Mouse (Mus musculus): Measurements from ENCODE around the gene Ephb1. TPM values are rescaled to one million over a fixed set of nuclear protein-coding genes. Genes with fewer than 3 reads are reported as not detected.

Ephb1 gene
- total and polyA plus RNA-seq, 3 experiments, result not detected

DNA sequence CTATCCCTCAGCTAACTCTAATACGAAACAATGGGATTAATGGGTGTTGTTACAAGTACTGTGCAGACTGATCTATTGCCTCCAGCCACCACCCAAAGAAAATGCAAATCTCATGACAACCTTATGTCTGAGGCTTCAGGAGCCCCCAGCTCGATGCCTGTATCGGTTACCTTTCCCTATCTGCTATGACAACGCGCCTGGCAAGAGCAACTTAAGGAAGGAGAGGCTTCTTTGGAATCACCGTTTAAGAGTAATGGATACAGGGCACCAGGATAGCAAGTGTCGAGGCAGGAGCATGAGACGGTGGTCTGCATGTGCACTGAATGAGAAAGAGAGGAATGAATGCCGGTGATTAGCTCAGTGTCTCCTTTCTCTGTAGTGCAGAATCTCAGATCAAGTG, 32.3 kb upstream of the Ephb1 start:
- H3K4me3 ChIP-seq (replicated peaks in 1 of 3; ENCODE audit: low read depth in 2 of 3, low read length in 2 of 3, poor library complexity in 1 of 3), result no peak overlapping the region
- H3K9ac ChIP-seq (ENCODE audit: insufficient read depth, low read depth), result no peak overlapping the region
- no peak for TF ChIP-seq BHLHE40 (IDR thresholded peaks at IDR 0.05; ENCODE audit: low read depth, low read length)
- TF ChIP-seq USF2 (conservative IDR thresholded peaks at IDR 0.05; ENCODE audit: low read depth, low read length), result no peak
- TF ChIP-seq ZKSCAN1 (IDR thresholded peaks at IDR 0.05; ENCODE audit: borderline replicate concordance, low read depth, low read length), result no peak
- no peak for TF ChIP-seq USF1 (IDR thresholded peaks at IDR 0.05; ENCODE audit: low read depth, low read length)
- TF ChIP-seq HCFC1 (IDR thresholded peaks at IDR 0.05; ENCODE audit: low read depth, low read length), result no peak
- no peak for TF ChIP-seq JUN (IDR thresholded peaks at IDR 0.05; ENCODE audit: insufficient read depth, low read depth, low read length)
- no peak for TF ChIP-seq ETS1 (conservative IDR thresholded peaks at IDR 0.05; ENCODE audit: low read depth, low read length)
- TF ChIP-seq E2F4 (IDR thresholded peaks at IDR 0.05; ENCODE audit: insufficient replicate concordance, low read depth, low read length), result no peak
- TF ChIP-seq GABPA (IDR thresholded peaks at IDR 0.05; ENCODE audit: insufficient replicate concordance, low read depth, low read length), result no peak
- TF ChIP-seq NELFE (IDR thresholded peaks at IDR 0.05; ENCODE audit: low read depth, low read length), result no peak
- TF ChIP-seq CHD2 (IDR thresholded peaks at IDR 0.05; ENCODE audit: low read length), result no peak
- no peak for TF ChIP-seq NRF1 (IDR thresholded peaks at IDR 0.05; ENCODE audit: low read depth, low read length)
- DNase-seq (ENCODE audit: extremely low read depth), result no peak
- in situ Hi-C loops (cut with MboI; ENCODE audit: low pct_ligation_motif_present, low pct_unique_long_range_greater_than_20kb, low sequenced_read_pairs) (no loop called here), dilution Hi-C loops (cut with MboI; ENCODE audit: extremely low pct_ligation_motif_present, extremely low pct_unique_long_range_greater_than_20kb, low sequenced_read_pairs) (no loop called here)
- no peaks in the 10 kb centered on the region for H3K27me3 ChIP-seq (replicated peaks)
- H3K4me2 ChIP-seq (ENCODE audit: insufficient read depth, low read depth, poor library complexity, severe bottlenecking), result no peak overlapping the region
- no peaks in the 10 kb centered on the region for H3K79me2 ChIP-seq (replicated peaks; ENCODE audit: control insufficient read depth, extremely low read depth, insufficient read depth, poor library complexity, severe bottlenecking)
- H3K4me1 ChIP-seq (ENCODE audit: control insufficient read depth in 1 of 2, insufficient read depth in 2 of 2), result no peaks in the 10 kb centered on the region
- no peak overlapping the region for H3K27ac ChIP-seq (ENCODE audit: insufficient read depth, low read depth)
- H3K36me3 ChIP-seq (replicated peaks in 1 of 2; ENCODE audit: control insufficient read depth in 1 of 2, insufficient read depth in 1 of 2, low read length in 1 of 2), result no peaks in the 10 kb centered on the region
- H3K9me3 ChIP-seq (replicated peaks; ENCODE audit: low read length), result peaks cover 75% of the 10 kb centered on the region

DNA sequence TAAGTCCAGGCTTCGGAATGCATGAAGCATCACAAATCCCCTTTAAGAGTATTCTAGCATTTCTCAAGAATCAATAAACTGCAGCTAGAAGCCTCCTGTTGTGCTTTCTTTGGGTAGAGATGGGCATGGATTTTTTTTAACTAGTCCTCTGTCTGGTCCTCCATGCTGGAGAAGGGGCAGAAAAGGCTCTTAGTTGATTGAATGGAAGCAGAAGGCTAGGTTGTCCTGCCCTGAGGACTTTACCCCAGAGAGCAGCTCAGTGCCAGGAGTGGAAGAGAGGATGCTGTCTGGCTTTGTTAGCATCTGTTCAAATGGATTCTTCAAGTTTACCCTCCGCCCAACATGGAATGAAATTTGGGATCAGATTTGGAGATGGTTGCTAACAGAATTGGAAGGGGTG, 25.7 kb upstream of the Ephb1 start:
- in situ Hi-C loops (cut with MboI; ENCODE audit: low pct_ligation_motif_present, low pct_unique_long_range_greater_than_20kb, low sequenced_read_pairs), result no loop called here

More for the DNA sequence above, 25.7 kb upstream of the Ephb1 start:
- no peak overlapping the region for H3K27ac ChIP-seq (ENCODE audit: insufficient read depth, low read depth)
- dilution Hi-C loops (cut with MboI; ENCODE audit: extremely low pct_ligation_motif_present, extremely low pct_unique_long_range_greater_than_20kb, low sequenced_read_pairs), result no loop called here
- H3K9ac ChIP-seq (ENCODE audit: insufficient read depth, low read depth), result no peak overlapping the region
- H3K27me3 ChIP-seq (replicated peaks), result no peaks in the 10 kb centered on the region
- no peaks in the 10 kb centered on the region for H3K36me3 ChIP-seq (replicated peaks in 1 of 2; ENCODE audit: control insufficient read depth in 1 of 2, insufficient read depth in 1 of 2, low read length in 1 of 2)
- no peaks in the 10 kb centered on the region for H3K4me1 ChIP-seq (ENCODE audit: control insufficient read depth in 1 of 2, insufficient read depth in 2 of 2)
- no peak for TF ChIP-seq USF2 (conservative IDR thresholded peaks at IDR 0.05; ENCODE audit: low read depth, low read length)
- TF ChIP-seq RCOR1 (conservative IDR thresholded peaks at IDR 0.05; ENCODE audit: low read depth, low read length), result no peak
- no peak for TF ChIP-seq CTCF (conservative IDR thresholded peaks at IDR 0.05 in 1 of 2, IDR thresholded peaks at IDR 0.05 in 1 of 2; ENCODE audit: low read depth in 2 of 2, low read length in 2 of 2)
- no peak for TF ChIP-seq ZKSCAN1 (IDR thresholded peaks at IDR 0.05; ENCODE audit: borderline replicate concordance, low read depth, low read length)
- no peak for TF ChIP-seq MYC (IDR thresholded peaks at IDR 0.05; ENCODE audit: low read depth, low read length)
- TF ChIP-seq MXI1 (IDR thresholded peaks at IDR 0.05; ENCODE audit: low read depth, low read length), result no peak
- TF ChIP-seq MEF2A (IDR thresholded peaks at IDR 0.05; ENCODE audit: borderline replicate concordance, low read depth, low read length), result no peak
- TF ChIP-seq UBTF (IDR thresholded peaks at IDR 0.05; ENCODE audit: low read depth, low read length), result no peak
- TF ChIP-seq ZNF384 (IDR thresholded peaks at IDR 0.05; ENCODE audit: low read depth, low read length), result no peak
- TF ChIP-seq BHLHE40 (IDR thresholded peaks at IDR 0.05; ENCODE audit: low read depth, low read length), result no peak
- no peak for TF ChIP-seq MAZ (IDR thresholded peaks at IDR 0.05; ENCODE audit: low read depth, low read length)
- no peak for TF ChIP-seq MAFK (IDR thresholded peaks at IDR 0.05; ENCODE audit: insufficient replicate concordance, low read length)
- no peak for TF ChIP-seq ELF1 (IDR thresholded peaks at IDR 0.05; ENCODE audit: low read depth, low read length)
- DNase-seq (ENCODE audit: extremely low read depth), result no peak
- no peak overlapping the region for H3K4me2 ChIP-seq (ENCODE audit: insufficient read depth, low read depth, poor library complexity, severe bottlenecking)
- no peaks in the 10 kb centered on the region for H3K79me2 ChIP-seq (replicated peaks; ENCODE audit: control insufficient read depth, extremely low read depth, insufficient read depth, poor library complexity, severe bottlenecking)
- H3K4me3 ChIP-seq (replicated peaks in 1 of 3; ENCODE audit: low read depth in 2 of 3, low read length in 2 of 3, poor library complexity in 1 of 3), result no peak overlapping the region
- peaks cover 88% of the 10 kb centered on the region for H3K9me3 ChIP-seq (replicated peaks; ENCODE audit: low read length)

Measured in CH12.LX (cell line).